Mouse (Mus musculus): ENCODE results near the gene Mindy4b-ps.

GRCm38 (mm10) chr3:58798676-58799075, 23.4 kb downstream of the Mindy4b-ps start:
- TF ChIP-seq CTCF (IDR thresholded peaks at IDR 0.05; ENCODE audit: control insufficient read depth, insufficient read depth, low read length) (no peak), POLR2A (IDR thresholded peaks at IDR 0.05; ENCODE audit: borderline replicate concordance, control insufficient read depth, low read depth, low read length) (no peak)

Measured in bone marrow, adult 2 months (tissue).